Mouse (Mus musculus) midbrain, embryonic 13.5 days (tissue): ENCODE data around the gene Gfod2. TPM values are rescaled to one million over a fixed set of nuclear protein-coding genes. Genes with fewer than 3 reads are reported as not detected.

Experiments used
- ATAC-seq: fragments of 200-750 bp; cut with Nextera tagmentation; 2 replicates; pipeline ENCODE4 v1.8.0; 2017; ENCODE audit warnings: mild to moderate bottlenecking, moderate TSS enrichment, moderate library complexity
- H3K27ac ChIP-seq: fragments of 300-500 bp; sonication (generic); 2 replicates; pipeline ENCODE4 v1.5.1; 2015; ENCODE audit warnings: inconsistent platforms, mild to moderate bottlenecking, moderate library complexity
- H3K27me3 ChIP-seq: fragments of 300-500 bp; sonication (generic); 2 replicates; pipeline ENCODE4 v1.6.1; 2015; ENCODE audit warnings: mild to moderate bottlenecking, inconsistent platforms
- H3K36me3 ChIP-seq: fragments of 300-500 bp; sonication (generic); 2 replicates; pipeline ENCODE4 v1.6.1; 2015; ENCODE audit warnings: mild to moderate bottlenecking, inconsistent platforms
- H3K4me1 ChIP-seq: fragments of 300-500 bp; sonication (generic); replicated peaks from 2 replicates; pipeline ENCODE4 v1.6.1; 2015; ENCODE audit warnings: inconsistent platforms
- H3K4me2 ChIP-seq: fragments of 300-500 bp; sonication (generic); replicated peaks from 2 replicates; pipeline ENCODE4 v1.6.1; 2015; ENCODE audit warnings: moderate library complexity, mild to moderate bottlenecking, inconsistent platforms
- H3K4me3 ChIP-seq: fragments of 300-500 bp; sonication (generic); replicated peaks from 2 replicates; pipeline ENCODE4 v1.5.1; 2015; ENCODE audit warnings: mild to moderate bottlenecking, inconsistent platforms
- H3K9ac ChIP-seq: fragments of 300-500 bp; sonication (generic); replicated peaks from 2 replicates; pipeline ENCODE4 v1.6.1; 2015; ENCODE audit warnings: mild to moderate bottlenecking, inconsistent platforms
- H3K9me3 ChIP-seq: fragments of 300-500 bp; sonication (generic); 2 replicates; pipeline ENCODE4 v1.6.1; 2016; ENCODE audit warnings: mild to moderate bottlenecking, inconsistent platforms
- WGBS: fragments of 180-500 bp; shearing (Covaris S2); methylation state at CpG from one replicate; pipeline ENCODE4 v1.1.7; 2015; 5-methylcytosine and 5-hydroxymethylcytosine counted together
- polyA plus RNA-seq: library from polyadenylated mRNA; unstranded; fragments of >200 nt; fragmentation: Nextera tagmentation; extraction: Ambion mirVana; gene quantifications from 2 replicates; pipeline ENCODE4 v1.2.1, GENCODE M21; 2015

Gene Gfod2
- polyA plus RNA-seq, 1 experiment from 2014 or later: 92.7 TPM

- H3K36me3 ChIP-seq: peaks cover 19% of the 10 kb centered on the region
- no peaks in the 10 kb centered on the region for H3K9me3 ChIP-seq
- H3K4me2 ChIP-seq: no peak overlapping the region
- no peak for ATAC-seq
- H3K27ac ChIP-seq: no peak overlapping the region
- H3K4me1 ChIP-seq: peaks cover 11% of the 10 kb centered on the region
- no peak overlapping the region for H3K9ac ChIP-seq
- H3K27me3 ChIP-seq: no peaks in the 10 kb centered on the region
- H3K4me3 ChIP-seq: no peak overlapping the region
These were observed 31.2 kb upstream of the Gfod2 start for GRCm38 (mm10) chr8:105789626-105790025.

GRCm38 (mm10) chr8:105788927-105789326 lies 30.5 kb upstream of the Gfod2 start:
- no peak overlapping the region for H3K4me2 ChIP-seq
- H3K9me3 ChIP-seq: no peaks in the 10 kb centered on the region
- WGBS: 72% methylated on average over 4 of the region's 4 CpGs
- H3K36me3 ChIP-seq: peaks cover 19% of the 10 kb centered on the region
- no peak overlapping the region for H3K27ac ChIP-seq
- ATAC-seq: no peak
- H3K9ac ChIP-seq: no peak overlapping the region
- peaks cover 11% of the 10 kb centered on the region for H3K4me1 ChIP-seq
- no peak overlapping the region for H3K4me3 ChIP-seq
- no peaks in the 10 kb centered on the region for H3K27me3 ChIP-seq

GRCm38 (mm10) chr8:105788241-105788640 lies 29.8 kb upstream of the Gfod2 start:
- H3K36me3 ChIP-seq: peaks cover 24% of the 10 kb centered on the region
- no peak overlapping the region for H3K27ac ChIP-seq
- H3K4me2 ChIP-seq: no peak overlapping the region
- peaks cover 11% of the 10 kb centered on the region for H3K4me1 ChIP-seq
- ATAC-seq: no peak
- no peak overlapping the region for H3K9ac ChIP-seq
- 92% methylated on average over 2 of the region's 2 CpGs for WGBS
- no peaks in the 10 kb centered on the region for H3K27me3 ChIP-seq
- no peak overlapping the region for H3K4me3 ChIP-seq
- H3K9me3 ChIP-seq: no peaks in the 10 kb centered on the region

GRCm38 (mm10) chr8:105780298-105780697 lies 21.8 kb upstream of the Gfod2 start:
- no peak overlapping the region for H3K4me3 ChIP-seq
- no peak for ATAC-seq
- WGBS: 93% methylated on average over 5 of the region's 5 CpGs

GRCm38 (mm10) chr8:105777833-105778232 lies 19.4 kb upstream of the Gfod2 start:
- H3K27ac ChIP-seq: no peak overlapping the region
- whole genome bisulfite sequencing: 92% methylated on average over 2 of the region's 2 CpGs
- H3K27me3 ChIP-seq: no peaks in the 10 kb centered on the region
- no peak for ATAC-seq
- H3K4me3 ChIP-seq: no peak overlapping the region
- H3K36me3 ChIP-seq: peaks cover 88% of the 10 kb centered on the region
- H3K9ac ChIP-seq: no peak overlapping the region
- no peaks in the 10 kb centered on the region for H3K4me1 ChIP-seq
- no peaks in the 10 kb centered on the region for H3K9me3 ChIP-seq
- H3K4me2 ChIP-seq: no peak overlapping the region

More at GRCm38 (mm10) chr8:105780298-105780697, 21.8 kb upstream of the Gfod2 start:
- H3K4me1 ChIP-seq: no peaks in the 10 kb centered on the region
- no peak overlapping the region for H3K27ac ChIP-seq
- no peak overlapping the region for H3K4me2 ChIP-seq
- no peak overlapping the region for H3K9ac ChIP-seq
- peaks cover 73% of the 10 kb centered on the region for H3K36me3 ChIP-seq
- H3K27me3 ChIP-seq: no peaks in the 10 kb centered on the region
- H3K9me3 ChIP-seq: no peaks in the 10 kb centered on the region

GRCm38 (mm10) chr8:105774498-105774897 lies 16.0 kb upstream of the Gfod2 start:
- H3K4me3 ChIP-seq: no peak overlapping the region
- no peak overlapping the region for H3K9ac ChIP-seq
- H3K27ac ChIP-seq: no peak overlapping the region
- no peak overlapping the region for H3K4me2 ChIP-seq
- ATAC-seq: no peak
- no peaks in the 10 kb centered on the region for H3K9me3 ChIP-seq
- no peaks in the 10 kb centered on the region for H3K27me3 ChIP-seq
- H3K4me1 ChIP-seq: no peaks in the 10 kb centered on the region
- H3K36me3 ChIP-seq: peaks cover 95% of the 10 kb centered on the region
- 93% methylated on average over 5 of the region's 5 CpGs for WGBS

GRCm38 (mm10) chr8:105773441-105773861 lies 15.0 kb upstream of the Gfod2 start:
- 84% methylated on average over 1 of the region's 1 CpGs for WGBS
- Histone ChIP-seq H3K36me3 (peaks cover 95% of the 10 kb centered on the region), H3K27me3 (no peaks in the 10 kb centered on the region), H3K4me1 (no peaks in the 10 kb centered on the region), H3K9me3 (no peaks in the 10 kb centered on the region), H3K4me3 (no peak overlapping the region), H3K4me2 (no peak overlapping the region), H3K9ac (no peak overlapping the region), H3K27ac (no peak overlapping the region)
- no peak for ATAC-seq

GRCm38 (mm10) chr8:105771398-105772175 lies 13.1 kb upstream of the Gfod2 start:
- H3K4me3 ChIP-seq: no peak overlapping the region
- no peaks in the 10 kb centered on the region for H3K4me1 ChIP-seq
- no peak overlapping the region for H3K27ac ChIP-seq
- no peak overlapping the region for H3K4me2 ChIP-seq
- no peak for ATAC-seq
- no peaks in the 10 kb centered on the region for H3K9me3 ChIP-seq
- peaks cover 89% of the 10 kb centered on the region for H3K36me3 ChIP-seq
- no peaks in the 10 kb centered on the region for H3K27me3 ChIP-seq
- no peak overlapping the region for H3K9ac ChIP-seq
- WGBS: 96% methylated on average over 12 of the region's 12 CpGs

GRCm38 (mm10) chr8:105770609-105771008 lies 12.1 kb upstream of the Gfod2 start:
- no peaks in the 10 kb centered on the region for H3K9me3 ChIP-seq
- no peak overlapping the region for H3K27ac ChIP-seq
- WGBS: 76% methylated on average over 1 of the region's 1 CpGs
- peak; percentile 34; the same call in 1 of the 2 replicates for ATAC-seq
- no peak overlapping the region for H3K4me2 ChIP-seq
- peaks cover 79% of the 10 kb centered on the region for H3K36me3 ChIP-seq
- H3K4me1 ChIP-seq: no peaks in the 10 kb centered on the region
- no peak overlapping the region for H3K9ac ChIP-seq
- no peak overlapping the region for H3K4me3 ChIP-seq
- no peaks in the 10 kb centered on the region for H3K27me3 ChIP-seq

- no peaks in the 10 kb centered on the region for H3K9me3 ChIP-seq
- no peak overlapping the region for H3K4me2 ChIP-seq
- H3K27ac ChIP-seq: no peak overlapping the region
- H3K9ac ChIP-seq: no peak overlapping the region
- H3K4me1 ChIP-seq: no peaks in the 10 kb centered on the region
- ATAC-seq: no peak
- WGBS: 96% methylated on average over 5 of the region's 5 CpGs
- no peak overlapping the region for H3K4me3 ChIP-seq
- H3K36me3 ChIP-seq: peaks cover 60% of the 10 kb centered on the region
- no peaks in the 10 kb centered on the region for H3K27me3 ChIP-seq
These were observed 10.2 kb upstream of the Gfod2 start for GRCm38 (mm10) chr8:105768485-105769257.

- H3K4me1 ChIP-seq: peaks cover 35% of the 10 kb centered on the region
- no peaks in the 10 kb centered on the region for H3K9me3 ChIP-seq
- H3K9ac ChIP-seq: peak overlapping the region; percentile 95
- H3K4me2 ChIP-seq: peak overlapping the region; percentile 71
- H3K4me3 ChIP-seq: peak overlapping the region; percentile 93
- 2% methylated on average over 12 of the region's 12 CpGs for WGBS
- H3K27ac ChIP-seq: peak overlapping the region; percentile 96
- no peaks in the 10 kb centered on the region for H3K27me3 ChIP-seq
- no peak; the same call in 1 of the 2 replicates for ATAC-seq
- H3K36me3 ChIP-seq: no peaks in the 10 kb centered on the region
These were observed 628 bp downstream of the Gfod2 start for GRCm38 (mm10) chr8:105757796-105758276.

GRCm38 (mm10) chr8:105754688-105755087 lies 3.8 kb downstream of the Gfod2 start:
- Histone ChIP-seq H3K4me3 (no peak overlapping the region), H3K36me3 (no peaks in the 10 kb centered on the region), H3K9ac (no peak overlapping the region), H3K4me2 (no peak overlapping the region), H3K27me3 (no peaks in the 10 kb centered on the region), H3K27ac (no peak overlapping the region), H3K4me1 (peaks cover 59% of the 10 kb centered on the region), H3K9me3 (no peaks in the 10 kb centered on the region)
- ATAC-seq: no peak
- 87% methylated on average over 2 of the region's 2 CpGs for WGBS
